Mouse (Mus musculus) heart, postnatal 14 days (tissue): ENCODE data around the gene Arl8b. TPM values are rescaled to one million over a fixed set of nuclear protein-coding genes. Genes with fewer than 3 reads are reported as not detected.

Experiments
- DNase-seq, 2 experiments: peaks; one replicate each; pipeline ENCODE4 v3.0.0; 2021 to 2022
- intact Hi-C: fragments of 180-260 bp; cut with DNase I; formaldehyde crosslinking; loops from one replicate; pipeline ENCODE4 v1.15.1; 2025
- total RNA-seq, 2 experiments: library from RNA; stranded (reverse); gene quantifications; 2 replicates each; pipeline ENCODE4 v1.2.3; 2021

Gene Arl8b
- total RNA-seq, 2 experiments from 2014 or later = 76.5 to 82.0 TPM

GRCm38 (mm10) chr6:108871251-108871650, 88.4 kb downstream of the Arl8b start:
- intact Hi-C loops = no loop called here
- no peak for DNase-seq

Other genes starting within 250 kb of the Arl8b start
- gene Bhlhe40, start 122.5 kb upstream of the Arl8b start, total RNA-seq = 10 to 100 TPM; 48.8 to 62.5 TPM
- gene Edem1, start 45.5 kb downstream of the Arl8b start, total RNA-seq = 10 to 100 TPM; 14.8 to 30.7 TPM